Mouse (Mus musculus) G1E (cell line): ENCODE measurements around the gene Sfmbt1.

ENCODE experiments used
- CTCF ChIP-seq: IDR thresholded peaks from 2 replicates; pipeline ENCODE4 v1.5.1; 2012; ENCODE audit warnings: low read depth, low read length, inconsistent platforms, mixed read lengths
- GATA1 ChIP-seq: IDR thresholded peaks from 2 replicates; pipeline ENCODE4 v1.6.1; 2012; ENCODE audit warnings: borderline replicate concordance, low read length, inconsistent platforms, mixed read lengths
- GATA2 ChIP-seq: IDR thresholded peaks from 2 replicates; pipeline ENCODE4 v1.6.1; 2012; ENCODE audit warnings: low read depth, low read length, inconsistent platforms, borderline replicate concordance
- POLR2AphosphoS5 ChIP-seq: IDR thresholded peaks from 2 replicates; pipeline ENCODE4 v1.6.1; 2012; ENCODE audit warnings: low read depth, low read length, inconsistent platforms; ENCODE audit not compliant: insufficient replicate concordance
- TAL1 ChIP-seq: conservative IDR thresholded peaks from 2 replicates; pipeline ENCODE4 v1.6.1; 2012; ENCODE audit warnings: low read depth, low read length, inconsistent platforms, mixed read lengths

- TF ChIP-seq CTCF (no peak), GATA1 (no peak), TAL1 (no peak), POLR2AphosphoS5 (no peak), GATA2 (no peak)
These were observed 140.7 kb downstream of the Sfmbt1 start for GRCm38 (mm10) chr14:30855316-30855715.
